Mouse (Mus musculus) midbrain, embryonic 15.5 days (tissue): Measurements from ENCODE around the gene Pds5a. TPM values are rescaled to one million over a fixed set of nuclear protein-coding genes. Genes with fewer than 3 reads are reported as not detected.

Experiments
- polyA plus RNA-seq: library from polyadenylated mRNA; unstranded; fragments of >200 nt; fragmentation: Nextera tagmentation; extraction: Ambion mirVana; gene quantifications from 2 replicates; pipeline ENCODE4 v1.2.1, GENCODE M21; 2015

Gene Pds5a
- polyA plus RNA-seq, 1 experiment from 2014 or later = 45.1 TPM

Other genes with a start within 250 kb of the Pds5a start
- gene Gm43552, start 205.4 kb downstream of the Pds5a start, polyA plus RNA-seq = 1.1 TPM in 1 of 2 replicates, not detected in the other
- 174 and 193 TPM in 2 replicates for gene Smim14, start 161.1 kb downstream of the Pds5a start, polyA plus RNA-seq
- gene Ube2k, start 161.0 kb downstream of the Pds5a start, polyA plus RNA-seq = 190 and 191 TPM in 2 replicates
- gene N4bp2, start 65.2 kb upstream of the Pds5a start, polyA plus RNA-seq = 17.8 and 20.5 TPM in 2 replicates
- gene Rhoh, start 162.9 kb upstream of the Pds5a start, polyA plus RNA-seq = 0.41 and 0.52 TPM in 2 replicates
- not detected in 2 replicates for gene Chrna9, start 236.6 kb upstream of the Pds5a start, polyA plus RNA-seq